Mouse (Mus musculus) kidney, embryonic 16.5 days (tissue): ENCODE results near the gene Suclg2. TPM values are rescaled to one million over a fixed set of nuclear protein-coding genes. Genes with fewer than 3 reads are reported as not detected.

Experiments
- ATAC-seq: fragments of 200-750 bp; cut with Nextera tagmentation; 2 replicates; pipeline ENCODE4 v1.8.0; 2017; ENCODE audit warnings: moderate TSS enrichment; ENCODE audit not compliant: low FRiP score, low TSS enrichment
- H3K27ac ChIP-seq: fragments of 300-500 bp; sonication (generic); 2 replicates; pipeline ENCODE4 v1.5.1; 2014; ENCODE audit warnings: low read length
- H3K27me3 ChIP-seq: fragments of 300-500 bp; sonication (generic); 2 replicates; pipeline ENCODE4 v1.6.1; 2014; ENCODE audit warnings: low read length, control low read depth, mixed read lengths; ENCODE audit not compliant: insufficient read depth
- H3K36me3 ChIP-seq: fragments of 300-500 bp; sonication (generic); 2 replicates; pipeline ENCODE4 v1.6.1; 2014; ENCODE audit warnings: low read length, control low read depth, mixed read lengths; ENCODE audit not compliant: insufficient read depth
- H3K4me1 ChIP-seq: fragments of 300-500 bp; sonication (generic); 2 replicates; pipeline ENCODE4 v1.6.1; 2014; ENCODE audit warnings: low read length, control low read depth, mixed read lengths; ENCODE audit not compliant: insufficient read depth
- H3K4me2 ChIP-seq: fragments of 300-500 bp; sonication (generic); replicated peaks from 2 replicates; pipeline ENCODE4 v1.6.1; 2014; ENCODE audit warnings: low read depth, low read length
- H3K4me3 ChIP-seq: fragments of 300-500 bp; sonication (generic); 2 replicates; pipeline ENCODE4 v1.5.1; 2014; ENCODE audit warnings: mild to moderate bottlenecking, low read length
- H3K9ac ChIP-seq: fragments of 300-500 bp; sonication (generic); replicated peaks from 2 replicates; pipeline ENCODE4 v1.6.1; 2014; ENCODE audit warnings: low read length
- H3K9me3 ChIP-seq: fragments of 300-500 bp; sonication (generic); 2 replicates; pipeline ENCODE4 v1.6.1; 2016; ENCODE audit warnings: low read length, control low read depth
- WGBS: fragments of 180-500 bp; shearing (Covaris S2); extraction: QIAGEN DNeasy Blood & Tissue Kit; methylation state at CpG from one replicate; pipeline ENCODE4 v1.1.7; 2014; 5-methylcytosine and 5-hydroxymethylcytosine counted together
- polyA plus RNA-seq: library from polyadenylated mRNA; unstranded; fragments of >200 nt; fragmentation: Nextera tagmentation; extraction: Ambion mirVana; gene quantifications from 2 replicates; pipeline ENCODE4 v1.2.1, GENCODE M21; 2015

Suclg2 gene
- polyA plus RNA-seq, 1 experiment from 2014 or later: 128 TPM

DNA sequence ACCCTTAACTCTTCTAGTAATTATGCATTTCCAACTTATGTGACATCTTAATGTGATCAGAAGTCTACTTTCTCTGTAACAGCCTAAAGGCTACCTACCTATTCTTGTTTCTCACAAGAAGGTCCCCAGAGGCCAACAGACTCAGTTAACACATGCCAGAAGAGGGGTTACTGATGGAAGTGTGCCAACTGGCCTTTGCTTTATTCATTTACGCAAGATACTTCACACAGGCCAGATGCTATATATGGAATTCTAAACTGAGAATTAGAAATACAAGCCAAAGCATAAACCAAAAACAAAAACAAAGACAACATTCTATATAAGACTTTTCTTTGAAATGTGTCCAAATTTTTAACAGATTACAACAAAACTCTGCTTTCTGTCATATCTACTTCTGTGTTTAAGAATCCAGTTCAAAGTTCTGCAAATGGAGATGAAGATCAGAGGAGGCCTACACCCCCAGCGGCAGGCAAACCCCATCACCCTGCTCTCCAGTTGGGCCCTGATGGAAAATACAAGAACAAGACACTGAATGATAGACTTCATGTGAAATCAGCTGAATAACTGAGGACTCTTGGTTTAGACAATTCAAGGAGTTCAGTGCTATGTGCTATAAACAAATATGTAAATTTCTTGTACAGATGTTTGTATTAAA, 155.1 kb downstream of the Suclg2 start:
- no peaks in the 10 kb centered on the region for H3K4me1 ChIP-seq
- 80% methylated on average over 2 of the region's 2 CpGs for WGBS
- no peak overlapping the region for H3K4me3 ChIP-seq
- no peak overlapping the region for H3K9ac ChIP-seq
- H3K27me3 ChIP-seq: no peaks in the 10 kb centered on the region
- no peak overlapping the region for H3K4me2 ChIP-seq
- no peaks in the 10 kb centered on the region for H3K9me3 ChIP-seq
- H3K27ac ChIP-seq: no peak overlapping the region
- H3K36me3 ChIP-seq: 0 out of 2 replicates have a peak, but pooled peaks cover 3% of the 10 kb centered on the region
- no peak for ATAC-seq

DNA sequence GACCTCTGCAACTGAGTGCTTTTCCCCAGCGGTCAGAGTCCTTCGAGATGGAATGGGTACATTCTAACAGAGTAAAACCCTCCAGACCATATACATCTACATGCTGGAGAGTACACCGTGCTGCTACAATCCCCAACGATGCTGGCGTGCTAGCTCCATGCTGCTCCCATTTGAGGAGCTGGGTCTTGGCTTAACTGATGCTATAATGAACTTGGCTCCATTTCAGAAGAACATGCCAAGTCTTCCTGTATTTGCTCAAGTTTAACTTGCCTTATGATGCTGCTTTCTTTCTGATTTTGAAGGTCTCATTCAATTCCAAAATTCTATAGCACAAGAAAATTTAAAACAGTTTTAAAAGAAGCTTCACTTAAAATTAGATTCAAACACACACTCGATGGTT, 162.3 kb downstream of the Suclg2 start:
- H3K9ac ChIP-seq: no peak overlapping the region
- ATAC-seq: no peak
- whole genome bisulfite sequencing: 94% methylated on average over 6 of the region's 6 CpGs
- no peak overlapping the region for H3K4me3 ChIP-seq
- H3K27ac ChIP-seq: no peak overlapping the region
- no peaks in the 10 kb centered on the region for H3K27me3 ChIP-seq
- H3K9me3 ChIP-seq: no peaks in the 10 kb centered on the region
- peaks cover 2% of the 10 kb centered on the region; the same call in 1 of the 2 replicates for H3K4me1 ChIP-seq
- no peak overlapping the region for H3K4me2 ChIP-seq
- H3K36me3 ChIP-seq: 0 out of 2 replicates have a peak, but pooled peaks cover 3% of the 10 kb centered on the region

DNA sequence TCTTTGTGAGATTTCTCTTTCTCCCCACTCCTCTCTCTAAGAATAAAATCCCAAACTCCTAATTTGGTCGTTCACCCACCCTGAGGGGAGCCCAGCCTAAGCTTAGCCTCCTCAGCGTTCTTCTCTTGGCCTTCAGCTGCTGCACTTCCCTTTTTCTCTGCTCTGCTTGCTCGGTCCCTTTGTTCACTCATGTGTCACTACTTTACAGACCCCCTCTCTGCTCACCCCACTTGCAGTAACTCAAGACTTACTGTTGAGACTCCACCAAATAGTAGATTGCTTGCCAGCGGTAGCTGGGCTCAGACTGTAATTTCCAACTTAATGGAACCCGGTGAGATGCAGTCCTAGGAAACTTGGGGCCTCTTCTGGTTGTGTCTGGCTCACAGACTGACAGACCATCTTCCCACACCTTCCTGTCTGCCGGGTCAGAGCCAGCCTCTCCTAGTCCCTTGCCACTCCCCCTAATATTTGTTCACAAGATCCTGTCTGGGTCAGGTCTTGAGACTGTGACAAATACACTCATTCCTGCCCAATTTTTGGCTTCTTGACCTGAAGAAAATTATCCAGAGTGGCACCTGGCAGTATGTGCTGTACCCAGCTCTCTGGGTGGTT, 166.2 kb downstream of the Suclg2 start:
- no peaks in the 10 kb centered on the region for H3K36me3 ChIP-seq
- no peaks in the 10 kb centered on the region for H3K9me3 ChIP-seq
- H3K9ac ChIP-seq: no peak overlapping the region
- H3K4me1 ChIP-seq: peaks cover 7% of the 10 kb centered on the region; the same call in 1 of the 2 replicates
- ATAC-seq: no peak
- no peak overlapping the region for H3K4me3 ChIP-seq
- no peak overlapping the region for H3K27ac ChIP-seq
- H3K4me2 ChIP-seq: no peak overlapping the region
- WGBS: 31% methylated on average over 6 of the region's 6 CpGs
- no peaks in the 10 kb centered on the region for H3K27me3 ChIP-seq

GRCm38 (mm10) chr6:95551000-95551399, 167.6 kb downstream of the Suclg2 start:
- H3K4me2 ChIP-seq: no peak overlapping the region
- no peaks in the 10 kb centered on the region for H3K27me3 ChIP-seq
- ATAC-seq: no peak
- no peak overlapping the region for H3K9ac ChIP-seq
- 56% methylated on average over 4 of the region's 4 CpGs for WGBS
- H3K4me3 ChIP-seq: no peak overlapping the region
- H3K27ac ChIP-seq: no peak overlapping the region
- H3K9me3 ChIP-seq: no peaks in the 10 kb centered on the region
- H3K4me1 ChIP-seq: peaks cover 13% of the 10 kb centered on the region
- H3K36me3 ChIP-seq: no peaks in the 10 kb centered on the region

GRCm38 (mm10) chr6:95546189-95546832, 172.3 kb downstream of the Suclg2 start:
- H3K4me3 ChIP-seq: no peak overlapping the region
- H3K4me1 ChIP-seq: peaks cover 11% of the 10 kb centered on the region
- no peak for ATAC-seq
- H3K27me3 ChIP-seq: no peaks in the 10 kb centered on the region
- H3K9ac ChIP-seq: no peak overlapping the region
- 73% methylated on average over 7 of the region's 7 CpGs for WGBS
- 0 out of 2 replicates have a peak, but pooled peaks cover 3% of the 10 kb centered on the region for H3K36me3 ChIP-seq
- H3K9me3 ChIP-seq: no peaks in the 10 kb centered on the region
- H3K27ac ChIP-seq: 0 out of 2 replicates have a peak overlapping the region, but pooled peaks have one; percentile 12
- no peak overlapping the region for H3K4me2 ChIP-seq

DNA sequence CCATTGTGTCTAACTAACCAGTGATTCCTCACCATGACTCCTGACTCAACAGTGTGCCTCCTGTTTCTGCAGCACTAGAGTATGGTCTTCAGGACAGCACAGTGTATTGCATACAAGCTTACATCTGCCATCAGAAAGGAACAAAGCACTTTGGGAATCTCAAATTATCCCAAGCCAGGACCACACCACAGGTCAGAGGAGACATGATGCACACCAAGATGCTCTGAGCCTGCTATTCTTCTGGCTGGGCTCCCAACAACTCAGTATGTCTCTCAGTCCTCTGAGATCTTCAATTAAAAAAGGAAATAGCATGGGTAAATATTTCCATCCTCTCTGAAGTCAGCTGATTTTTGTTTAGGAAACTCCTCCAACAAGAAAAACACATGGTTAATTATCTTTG, 172.9 kb downstream of the Suclg2 start:
- Histone ChIP-seq H3K4me3 (no peak overlapping the region), H3K9me3 (no peaks in the 10 kb centered on the region), H3K4me1 (peaks cover 6% of the 10 kb centered on the region; the same call in 1 of the 2 replicates), H3K27me3 (no peaks in the 10 kb centered on the region), H3K9ac (no peak overlapping the region), H3K27ac (no peak overlapping the region), H3K4me2 (no peak overlapping the region), H3K36me3 (0 out of 2 replicates have a peak, but pooled peaks cover 3% of the 10 kb centered on the region)
- no peak for ATAC-seq

DNA sequence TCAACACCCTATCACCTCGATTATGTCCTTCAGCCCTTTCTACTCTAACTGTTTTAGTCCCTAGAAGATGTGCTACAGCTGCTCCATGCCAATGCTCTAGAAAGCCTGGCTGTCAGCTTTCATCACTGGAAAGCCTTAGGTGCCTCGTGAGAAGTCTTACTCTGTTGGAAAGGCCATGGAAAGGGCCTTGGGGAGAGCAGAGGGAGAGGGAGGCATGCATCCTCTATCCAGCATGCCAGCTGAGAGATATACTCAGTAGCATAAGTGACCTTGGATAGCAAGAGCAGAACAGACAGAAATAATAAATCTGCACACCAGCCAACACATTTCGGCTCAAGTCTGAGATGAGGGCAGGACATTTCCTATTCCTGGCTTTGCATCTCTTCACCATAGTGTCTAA, 173.3 kb downstream of the Suclg2 start:
- H3K36me3 ChIP-seq: 0 out of 2 replicates have a peak, but pooled peaks cover 3% of the 10 kb centered on the region
- H3K27ac ChIP-seq: no peak overlapping the region
- no peak overlapping the region for H3K9ac ChIP-seq
- no peaks in the 10 kb centered on the region for H3K27me3 ChIP-seq
- WGBS: 80% methylated on average over 3 of the region's 3 CpGs
- peaks cover 6% of the 10 kb centered on the region; the same call in 1 of the 2 replicates for H3K4me1 ChIP-seq
- no peak overlapping the region for H3K4me2 ChIP-seq
- no peak for ATAC-seq
- no peaks in the 10 kb centered on the region for H3K9me3 ChIP-seq
- no peak overlapping the region for H3K4me3 ChIP-seq

- Histone ChIP-seq H3K9me3 (no peaks in the 10 kb centered on the region), H3K4me2 (no peak overlapping the region), H3K9ac (no peak overlapping the region), H3K4me3 (no peak overlapping the region), H3K4me1 (no peaks in the 10 kb centered on the region), H3K27ac (no peak overlapping the region), H3K36me3 (no peaks in the 10 kb centered on the region), H3K27me3 (no peaks in the 10 kb centered on the region)
- no peak for ATAC-seq
- WGBS: 60% methylated on average over 3 of the region's 3 CpGs
Observed at GRCm38 (mm10) chr6:95535191-95535590, 183.4 kb downstream of the Suclg2 start.

- Histone ChIP-seq H3K36me3 (no peaks in the 10 kb centered on the region; the same call in 1 of the 2 replicates), H3K4me3 (no peak overlapping the region), H3K4me1 (peaks cover 9% of the 10 kb centered on the region; the same call in 1 of the 2 replicates), H3K4me2 (no peak overlapping the region), H3K9me3 (no peaks in the 10 kb centered on the region), H3K27ac (no peak overlapping the region), H3K27me3 (no peaks in the 10 kb centered on the region), H3K9ac (no peak overlapping the region)
- ATAC-seq: peak; percentile 49; the same call in 1 of the 2 replicates
- WGBS: 11% methylated on average over 2 of the region's 2 CpGs
Observed at GRCm38 (mm10) chr6:95519846-95520245, 198.8 kb downstream of the Suclg2 start.
